Mouse (Mus musculus) liver, adult 2 months (tissue): Measurements from ENCODE around the gene Ubqln1.

Experiments used
- CTCF ChIP-seq: fragments of 200-500 bp; IDR thresholded peaks from 2 replicates; pipeline ENCODE4 v1.5.1; 2011; ENCODE audit warnings: low read depth, low read length, control low read depth
- POLR2A ChIP-seq: fragments of 200-500 bp; IDR thresholded peaks from 2 replicates; pipeline ENCODE4 v1.6.1; 2011; ENCODE audit warnings: low read length, control low read depth; ENCODE audit not compliant: insufficient read depth; ENCODE audit errors: extremely low read depth

DNA sequence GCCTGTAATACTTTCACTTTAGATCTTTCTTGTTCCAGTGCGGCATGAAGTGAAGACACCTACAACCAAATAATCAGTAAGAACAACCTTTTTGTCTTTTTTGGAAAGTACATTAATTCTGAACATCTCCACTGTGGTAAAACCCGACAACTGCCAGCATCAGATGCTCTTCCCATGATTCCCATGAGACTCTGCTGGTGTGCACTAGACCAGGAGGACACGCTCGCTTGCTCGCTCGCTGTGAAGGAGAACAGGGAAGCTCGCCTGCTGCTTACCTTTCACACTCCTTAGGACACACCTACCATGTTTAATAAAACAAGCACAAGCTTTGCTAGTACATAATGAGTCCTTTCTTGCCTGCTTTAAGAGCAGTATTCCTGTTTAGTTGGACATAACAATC, 21.1 kb upstream of the Ubqln1 start:
- TF ChIP-seq CTCF = no peak
- TF ChIP-seq POLR2A = no peak
